Mouse (Mus musculus): Measurements from ENCODE around the gene Tsc22d3.

DNA sequence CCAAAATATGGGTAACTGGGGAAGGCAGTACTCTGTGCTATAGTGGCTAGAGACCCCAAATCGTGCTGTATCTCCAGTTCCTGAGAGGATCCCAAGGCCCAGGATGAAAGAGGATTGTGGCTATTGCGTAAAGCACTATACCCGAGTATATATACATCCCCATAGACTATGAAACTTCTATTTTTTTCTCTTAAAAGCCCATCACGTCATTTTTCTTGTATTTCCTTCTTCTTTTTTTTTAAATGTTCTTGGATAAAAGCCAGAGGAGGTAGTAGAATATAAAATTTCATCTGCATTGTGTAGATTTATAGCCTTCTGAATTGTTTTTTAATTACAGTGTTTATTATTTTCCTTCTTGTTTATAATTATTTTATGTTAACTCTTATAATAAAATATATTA lies 852 bp upstream of the Tsc22d3 start:
- TF ChIP-seq CHD2 (IDR thresholded peaks at IDR 0.05; ENCODE audit: low read length): no peak
- no peak for TF ChIP-seq USF1 (IDR thresholded peaks at IDR 0.05; ENCODE audit: low read depth, low read length)
- TF ChIP-seq TBP (conservative IDR thresholded peaks at IDR 0.05; ENCODE audit: low read depth, low read length): no peak

All from CH12.LX (cell line).